Mouse (Mus musculus) brain, embryonic 14.5 days (tissue): ENCODE data around the gene Cacna1d.

Source experiments
- CTCF ChIP-seq: fragments of 200-500 bp; IDR thresholded peaks from 2 replicates; pipeline ENCODE4 v1.5.1; 2012; ENCODE audit warnings: inconsistent platforms, mild to moderate bottlenecking, moderate library complexity, borderline replicate concordance; ENCODE audit not compliant: insufficient read depth, insufficient read length; ENCODE audit errors: extremely low read depth
- POLR2A ChIP-seq: fragments of 200-500 bp; IDR thresholded peaks from 2 replicates; pipeline ENCODE4 v1.6.1; 2012; ENCODE audit warnings: mild to moderate bottlenecking, inconsistent platforms, borderline replicate concordance; ENCODE audit not compliant: poor library complexity, insufficient read depth, insufficient read length, severe bottlenecking; ENCODE audit errors: extremely low read depth

DNA sequence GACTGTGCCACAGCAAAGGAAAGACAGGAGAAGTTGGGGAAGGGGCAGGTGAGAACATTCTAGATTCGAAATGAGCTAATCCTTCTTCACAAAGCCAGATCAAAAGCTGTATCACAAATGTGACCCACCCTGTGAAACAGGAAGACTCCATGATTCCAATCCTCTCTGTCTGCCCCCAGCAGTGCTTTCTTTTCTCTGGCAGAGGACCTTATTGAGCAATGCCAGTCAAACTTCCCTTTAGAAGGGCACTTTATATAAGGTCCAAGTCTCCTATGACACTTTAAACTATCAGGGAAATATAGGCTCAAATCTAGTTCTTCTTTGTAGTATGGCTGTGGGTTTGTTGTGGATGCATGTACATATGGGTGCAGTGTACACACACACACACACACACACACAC, 290.9 kb downstream of the Cacna1d start:
- no peak for TF ChIP-seq CTCF
- TF ChIP-seq POLR2A = no peak
